ENCODE assay signal across 8 mouse cellular contexts in the genomic region with DNA sequence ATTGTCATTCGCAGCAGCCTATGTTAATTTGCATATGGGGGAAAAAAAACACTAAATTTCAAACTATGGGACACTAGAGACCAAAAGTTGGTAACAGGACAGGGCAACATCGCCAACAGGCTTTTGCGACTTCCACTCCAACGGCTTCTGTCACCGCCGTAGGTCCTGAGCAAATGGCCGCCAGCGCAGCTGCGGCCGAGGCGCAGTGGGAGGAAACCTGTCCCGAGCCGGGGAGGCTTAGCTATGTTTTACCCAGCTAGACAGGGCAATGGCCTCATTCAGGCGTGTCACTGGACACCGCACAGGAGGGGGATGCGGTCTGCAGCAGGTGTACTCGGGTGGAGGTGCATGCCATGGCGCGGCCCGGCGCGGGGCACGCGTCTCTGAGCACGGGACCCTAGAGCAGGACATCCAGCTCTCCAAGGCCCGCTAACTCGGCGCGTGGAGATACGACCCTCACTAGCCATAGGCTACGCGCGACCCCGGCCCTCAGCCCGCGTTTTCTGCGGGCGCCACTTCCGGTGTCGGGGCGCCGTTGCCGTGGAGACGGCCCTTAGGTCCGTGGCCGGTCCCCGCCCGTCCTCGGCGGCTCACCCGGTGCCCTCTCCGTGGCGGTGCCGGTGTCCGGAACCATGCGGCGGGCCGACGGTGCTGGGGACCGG. TPM values are rescaled to one million over a fixed set of nuclear protein-coding genes. Genes with fewer than 3 reads are reported as not detected.
DNase-seq lines count a peak whose midpoint lies in the region; ATAC-seq and TF ChIP-seq lines count a peak whose summit lies in the region.

No protein-coding gene starts in this region.

- peak overlapping the region; percentile 88 for H3K9ac ChIP-seq in intestine, embryonic 15.5 days

- TF ChIP-seq POLR2A in kidney, adult 2 months (IDR thresholded peaks at IDR 0.05; ENCODE audit: low read depth, low read length) = no peak
- peak; percentile 35; the same call in 1 of the 2 replicates for TF ChIP-seq POLR2A in embryonic fibroblast, embryonic 13.5 days (IDR thresholded peaks at IDR 0.05; ENCODE audit: low read depth, low read length)

- no peak for DNase-seq in kidney, adult 2 months
- DNase-seq in kidney, adult 8-10 months = no peak
- DNase-seq in MN1 (ENCODE audit: low spot score) = peak; percentile 65
- peak; percentile 84 for DNase-seq in testis, postnatal 14 days (ENCODE audit: low spot score)
- no peak for DNase-seq in layer of hippocampus, adult 9-11 months

- H3K9me3 ChIP-seq in intestine, embryonic 15.5 days = no peaks in the 10 kb centered on the region

- under 1% methylated on average over 60 of the region's 60 CpGs for WGBS in kidney, adult 2 months
- under 1% methylated on average over 60 of the region's 60 CpGs for WGBS in intestine, embryonic 15.5 days

- peak overlapping the region; percentile 92 for H3K27ac ChIP-seq in kidney, adult 2 months (ENCODE audit: insufficient read depth, low read depth, low read length)
- peak overlapping the region; percentile 45 for H3K27ac ChIP-seq in embryonic fibroblast, embryonic 13.5 days (ENCODE audit: insufficient read depth, low read length)
- H3K27ac ChIP-seq in intestine, embryonic 15.5 days = peak overlapping the region; percentile 94

- ATAC-seq in intestine, embryonic 15.5 days = peak; percentile 81
- ATAC-seq in megakaryocyte progenitor cell, adult 5-6 weeks (replicated peaks; ENCODE audit: poor library complexity) = peak; percentile 8; the same call in 1 of the 2 replicates

- H3K4me2 ChIP-seq in intestine, embryonic 15.5 days (replicated peaks) = peak overlapping the region; percentile 91

- TF ChIP-seq CTCF in kidney, adult 2 months (conservative IDR thresholded peaks at IDR 0.05; ENCODE audit: insufficient read depth, insufficient read length, low read depth, low read length) = no peak
- no peak for TF ChIP-seq CTCF in embryonic fibroblast, embryonic 13.5 days (IDR thresholded peaks at IDR 0.05; ENCODE audit: borderline replicate concordance, insufficient read depth, low read length)

- no peaks in the 10 kb centered on the region for H3K36me3 ChIP-seq in kidney, adult 2 months (ENCODE audit: control insufficient read depth, insufficient read depth, low read length)
- peaks cover 3% of the 10 kb centered on the region; the same call in 1 of the 2 replicates for H3K36me3 ChIP-seq in intestine, embryonic 15.5 days

- no peaks in the 10 kb centered on the region for H3K27me3 ChIP-seq in kidney, adult 2 months (replicated peaks; ENCODE audit: control insufficient read depth, insufficient read depth, low read length)
- H3K27me3 ChIP-seq in intestine, embryonic 15.5 days (replicated peaks) = no peaks in the 10 kb centered on the region

- H3K4me1 ChIP-seq in kidney, adult 2 months (ENCODE audit: control insufficient read depth, insufficient read depth, low read length) = peaks cover 9% of the 10 kb centered on the region; the same call in 1 of the 2 replicates
- peaks cover 4% of the 10 kb centered on the region; the same call in 1 of the 2 replicates for H3K4me1 ChIP-seq in embryonic fibroblast, embryonic 13.5 days (ENCODE audit: control insufficient read depth, insufficient read depth, low read length)
- peaks cover 24% of the 10 kb centered on the region for H3K4me1 ChIP-seq in intestine, embryonic 15.5 days (replicated peaks)

- H3K4me3 ChIP-seq in kidney, adult 2 months (ENCODE audit: insufficient read depth, low read depth, low read length) = peak overlapping the region; percentile 83
- H3K4me3 ChIP-seq in embryonic fibroblast, embryonic 13.5 days (ENCODE audit: insufficient read depth, low read length) = peak overlapping the region; percentile 67
- peak overlapping the region; percentile 76 for H3K4me3 ChIP-seq in intestine, embryonic 15.5 days (replicated peaks)

RNA-seq across cellular contexts. Expression of a gene that starts 16.7 kb away (rescaled TPM):
- 38.1 and 57.0 TPM in 2 replicates for polyA plus RNA-seq in kidney, adult 2 months (2012; rRNA removed)
- 21.1 and 23.1 TPM in 2 replicates for polyA plus RNA-seq in embryonic fibroblast, embryonic 13.5 days (2011; ENCODE audit: insufficient read length, low read depth, missing spikeins)
- 14.4 and 16.9 TPM in 2 replicates for polyA plus RNA-seq in intestine, embryonic 15.5 days (2015; fragmentation: Nextera tagmentation; extraction: Ambion mirVana)
- 1.1 and 1.2 TPM in 2 replicates for total RNA-seq in megakaryocyte progenitor cell, adult 5-6 weeks (2015)
- 0.67 and 1.2 TPM in 2 replicates for total RNA-seq in megakaryocyte progenitor cell, adult 5-6 weeks (2017)

Comparison
In these comparisons a context has a peak if more than half of its experiments do, and no peak if none do; other contexts are left out.
1. DNase-seq: peak in MN1 (single experiment) and testis, postnatal 14 days (single experiment); none in kidney, adult 2 months (single experiment), kidney, adult 8-10 months (0 of 2) and layer of hippocampus, adult 9-11 months (single experiment).
2. Peak in every context shown above with its lines, with median percentiles within 50 percentile points of each other: H3K27ac ChIP-seq and H3K4me3 ChIP-seq.